Mouse (Mus musculus) hindbrain, embryonic 14.5 days (tissue): ENCODE measurements around the gene Prss12. TPM values are rescaled to one million over a fixed set of nuclear protein-coding genes. Genes with fewer than 3 reads are reported as not detected.

Source experiments
- ATAC-seq: fragments of 200-750 bp; cut with Nextera tagmentation; 2 replicates; pipeline ENCODE4 v1.8.0; 2017; ENCODE audit warnings: moderate number of reproducible peaks, mild to moderate bottlenecking, moderate TSS enrichment, moderate library complexity; ENCODE audit not compliant: low FRiP score
- DNase-seq: peaks from one replicate; pipeline ENCODE4 v3.0.0-alpha.2; 2015; ENCODE audit warnings: low spot score
- H3K27ac ChIP-seq: fragments of 300-500 bp; sonication (generic); 2 replicates; pipeline ENCODE4 v1.5.1; 2014; ENCODE audit warnings: mild to moderate bottlenecking, moderate library complexity
- H3K27me3 ChIP-seq: fragments of 300-500 bp; sonication (generic); 2 replicates; pipeline ENCODE4 v1.6.1; 2014; ENCODE audit warnings: mild to moderate bottlenecking, low read length, mixed read lengths; ENCODE audit not compliant: control insufficient read depth, insufficient read depth
- H3K36me3 ChIP-seq: fragments of 300-500 bp; sonication (generic); replicated peaks from 2 replicates; pipeline ENCODE4 v1.6.1; 2014; ENCODE audit not compliant: control insufficient read depth, insufficient read depth
- H3K4me1 ChIP-seq: fragments of 300-500 bp; sonication (generic); replicated peaks from 2 replicates; pipeline ENCODE4 v1.6.1; 2014; ENCODE audit warnings: antibody characterized with exemption, low read length, mixed read lengths; ENCODE audit not compliant: control insufficient read depth, insufficient read depth
- H3K4me2 ChIP-seq: fragments of 300-500 bp; sonication (generic); replicated peaks from 2 replicates; pipeline ENCODE4 v1.6.1; 2014; ENCODE audit warnings: mild to moderate bottlenecking, moderate library complexity
- H3K4me3 ChIP-seq: fragments of 300-500 bp; sonication (generic); replicated peaks from 2 replicates; pipeline ENCODE4 v1.5.1; 2014; ENCODE audit warnings: mild to moderate bottlenecking, low read length
- H3K9ac ChIP-seq: fragments of 300-500 bp; sonication (generic); 2 replicates; pipeline ENCODE4 v1.6.1; 2014
- H3K9me3 ChIP-seq: fragments of 300-500 bp; sonication (generic); 2 replicates; pipeline ENCODE4 v1.6.1; 2016; ENCODE audit warnings: low read length; ENCODE audit not compliant: control insufficient read depth
- WGBS: fragments of 180-500 bp; shearing (Covaris S2); extraction: QIAGEN DNeasy Blood & Tissue Kit; methylation state at CpG from one replicate; pipeline ENCODE4 v1.1.7; 2014; 5-methylcytosine and 5-hydroxymethylcytosine counted together
- polyA plus RNA-seq: library from polyadenylated mRNA; unstranded; fragments of >200 nt; fragmentation: Nextera tagmentation; extraction: Ambion mirVana; gene quantifications from 2 replicates; pipeline ENCODE4 v1.2.1, GENCODE M21; 2014

Gene Prss12
- polyA plus RNA-seq, 1 experiment from 2014 or later = 15.7 TPM

DNA sequence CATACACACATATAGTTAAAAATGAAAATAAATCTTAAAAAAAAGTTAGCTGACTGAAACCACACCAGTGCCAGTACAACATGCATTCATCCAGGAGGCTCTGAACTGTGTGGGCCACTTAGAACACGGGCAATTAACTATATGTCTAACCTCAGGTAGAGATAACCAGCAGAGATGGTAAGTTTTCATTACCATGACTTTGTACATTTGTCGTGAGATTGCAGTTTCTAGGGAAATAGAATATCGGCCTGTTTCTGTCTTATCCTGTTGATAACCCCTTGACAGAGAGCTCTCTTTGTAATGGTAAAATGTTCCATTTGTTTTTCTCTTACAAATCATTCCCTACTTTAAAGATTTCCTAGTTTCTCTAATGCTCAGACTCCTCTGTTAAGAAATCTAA, 103.8 kb downstream of the Prss12 start:
- Histone ChIP-seq H3K36me3 (peaks cover 21% of the 10 kb centered on the region), H3K4me2 (no peak overlapping the region), H3K27ac (no peak overlapping the region), H3K4me1 (no peaks in the 10 kb centered on the region), H3K4me3 (no peak overlapping the region), H3K27me3 (no peaks in the 10 kb centered on the region), H3K9ac (no peak overlapping the region), H3K9me3 (no peaks in the 10 kb centered on the region)
- WGBS = 88% methylated on average over 3 of the region's 3 CpGs
- ATAC-seq (no peak), DNase-seq (no peak)

DNA sequence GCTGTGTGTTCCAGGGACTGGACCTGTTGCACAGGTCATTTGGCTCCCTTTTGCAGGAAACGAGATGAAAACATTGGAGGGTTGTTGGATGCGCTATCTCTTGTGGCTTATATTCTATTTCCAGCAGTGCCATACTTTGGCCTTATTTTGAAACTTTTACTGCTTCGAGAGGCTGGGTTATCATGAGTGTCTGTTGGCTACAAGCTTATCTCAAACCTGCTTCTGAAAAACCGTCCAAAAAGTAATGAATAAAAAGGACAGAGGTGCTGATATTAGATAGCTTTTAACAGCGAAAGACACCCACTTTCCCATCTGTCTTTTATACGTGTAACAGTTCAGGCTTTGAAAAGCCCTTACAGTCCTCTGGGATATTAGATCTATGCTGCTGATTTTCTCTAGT, 107.2 kb downstream of the Prss12 start:
- Histone ChIP-seq H3K4me3 (no peak overlapping the region), H3K27me3 (no peaks in the 10 kb centered on the region), H3K9ac (no peak overlapping the region), H3K27ac (no peak overlapping the region), H3K36me3 (0 out of 2 replicates have a peak, but pooled peaks cover 3% of the 10 kb centered on the region), H3K4me1 (no peaks in the 10 kb centered on the region), H3K9me3 (no peaks in the 10 kb centered on the region), H3K4me2 (no peak overlapping the region)
- ATAC-seq = no peak
- no peak for DNase-seq
- WGBS = 85% methylated on average over 6 of the region's 6 CpGs

DNA sequence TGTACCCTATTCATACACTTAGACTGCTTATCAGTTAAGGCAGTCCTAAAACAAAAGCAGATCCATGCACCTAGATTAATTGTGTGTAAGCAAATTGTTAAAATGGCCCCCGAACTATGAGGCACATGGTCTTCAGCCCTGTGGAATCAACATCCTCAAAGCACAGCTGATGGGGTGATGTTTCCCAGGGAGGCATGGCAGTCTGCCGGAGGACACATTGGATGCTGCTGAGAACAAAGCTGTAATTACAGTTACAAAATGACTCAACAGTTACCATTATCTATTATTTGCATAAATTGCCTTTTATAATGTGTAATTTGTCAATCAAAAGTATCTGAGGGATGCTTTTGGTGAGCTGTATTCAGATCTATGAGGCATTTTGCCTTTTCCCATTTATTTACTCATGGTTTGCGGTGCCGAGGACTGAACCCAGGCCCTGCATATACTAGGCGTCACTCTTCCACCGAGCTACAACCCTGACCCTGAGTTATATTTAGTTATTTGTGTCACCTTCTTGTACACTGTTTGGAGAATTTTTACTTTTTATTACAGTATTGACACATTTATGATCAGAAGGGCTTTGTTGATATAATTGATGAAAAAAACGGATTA, 108.6 kb downstream of the Prss12 start:
- Histone ChIP-seq H3K9me3 (no peaks in the 10 kb centered on the region), H3K27me3 (no peaks in the 10 kb centered on the region), H3K9ac (no peak overlapping the region), H3K4me1 (no peaks in the 10 kb centered on the region), H3K4me2 (no peak overlapping the region), H3K36me3 (0 out of 2 replicates have a peak, but pooled peaks cover 6% of the 10 kb centered on the region), H3K27ac (no peak overlapping the region), H3K4me3 (no peak overlapping the region)
- DNase-seq (no peak), ATAC-seq (no peak)
- WGBS = 94% methylated on average over 7 of the region's 7 CpGs

Other genes with a start within 250 kb of the Prss12 start
- gene Synpo2, start 210.8 kb upstream of the Prss12 start, polyA plus RNA-seq = 1.5 and 2.0 TPM in 2 replicates
- gene Sec24d, start 179.5 kb upstream of the Prss12 start, polyA plus RNA-seq = 16.1 and 18.7 TPM in 2 replicates
- 16.3 and 17.9 TPM in 2 replicates for gene Mettl14, start 60.8 kb upstream of the Prss12 start, polyA plus RNA-seq
- 14.3 and 15.8 TPM in 2 replicates for gene Ndst3, start 243.9 kb downstream of the Prss12 start, polyA plus RNA-seq